ENCODE assay signal across 8 mouse cellular contexts in genomic region chr16:37973855-37974519, GRCm38 (mm10). TPM values are rescaled to one million over a fixed set of nuclear protein-coding genes. Genes with fewer than 3 reads are reported as not detected.
DNase-seq lines count a peak whose midpoint lies in the region.

No protein-coding gene starts in this region.

- DNase-seq in layer of hippocampus, adult 11-12 months (ENCODE audit: low spot score), result peak; percentile 24
- DNase-seq in layer of hippocampus, postnatal 36 days, result no peak
- DNase-seq in heart, postnatal 10 days, result peak; percentile 43 to 46
- peak; percentile 48 to 55 for DNase-seq in layer of hippocampus, postnatal 10 days (ENCODE audit: low spot score in 2 of 2)
- DNase-seq in right cerebral cortex, adult 2 months (ENCODE audit: low spot score in 2 of 2), result peak; percentile 29 to 49
- no peak for DNase-seq in c-Kit-positive CD71-positive TER-119-positive erythroid progenitor cells, embryonic 14.5 days (ENCODE audit: low spot score)
- no peak for DNase-seq in adrenal gland, postnatal 14 days
- no peak for DNase-seq in kidney, adult 8-10 months

- intact Hi-C loops in heart, postnatal 10 days (cut with DNase I), result loop anchor here (10.0 kb wide), 1 partner anchor 521 kb away; no protein-coding TSS in a partner anchor

RNA-seq across cellular contexts. Expression of gene Gpr156, which starts 57.7 kb away (rescaled TPM):
- under 1 TPM; 0.65 to 0.76 TPM for total RNA-seq in layer of hippocampus, postnatal 36 days (2021)
- total RNA-seq in heart, postnatal 10 days (2021), result under 1 TPM; 0.07 to 0.14 TPM
- total RNA-seq in layer of hippocampus, postnatal 10 days (2021), result 1 to 10 TPM; 1.4 to 1.5 TPM
- 0.26 TPM in 2 replicates for total RNA-seq in adrenal gland, postnatal 14 days (2021)

Comparison
In these comparisons a context has a peak if more than half of its experiments do, and no peak if none do; other contexts are left out.
1. DNase-seq: peak in layer of hippocampus, adult 11-12 months (single experiment), heart, postnatal 10 days (2 of 2), layer of hippocampus, postnatal 10 days (2 of 2) and right cerebral cortex, adult 2 months (2 of 2); none in layer of hippocampus, postnatal 36 days (0 of 2), c-Kit-positive CD71-positive TER-119-positive erythroid progenitor cells, embryonic 14.5 days (single experiment), adrenal gland, postnatal 14 days (single experiment) and kidney, adult 8-10 months (0 of 2).